Mouse (Mus musculus) midbrain, postnatal 0 days (tissue): Measurements from ENCODE around the gene Abca2. TPM values are rescaled to one million over a fixed set of nuclear protein-coding genes. Genes with fewer than 3 reads are reported as not detected.
"Not testable (repeated sequence)": the region's sequence is repeated elsewhere in the genome, so short reads cannot be mapped to it uniquely, and the experiment has no call there.

Source experiments
- ATAC-seq: fragments of 200-750 bp; cut with Nextera tagmentation; 2 replicates; pipeline ENCODE4 v1.8.0; 2017; ENCODE audit warnings: moderate number of reproducible peaks, mild to moderate bottlenecking, moderate TSS enrichment, moderate library complexity; ENCODE audit not compliant: low FRiP score
- DNase-seq: peaks from one replicate; pipeline ENCODE4 v3.0.0-alpha.2; 2015; ENCODE audit warnings: low spot score
- H3K27ac ChIP-seq: fragments of 300-500 bp; sonication (generic); 2 replicates; pipeline ENCODE4 v1.5.1; 2014; ENCODE audit warnings: low read depth, mild to moderate bottlenecking, low read length, mixed read lengths
- H3K27me3 ChIP-seq: fragments of 300-500 bp; sonication (generic); 2 replicates; pipeline ENCODE4 v1.6.1; 2014; ENCODE audit warnings: low read length, control low read depth, mixed read lengths; ENCODE audit not compliant: insufficient read depth
- H3K36me3 ChIP-seq: fragments of 300-500 bp; sonication (generic); 2 replicates; pipeline ENCODE4 v1.6.1; 2014; ENCODE audit warnings: low read length, control low read depth, mixed read lengths; ENCODE audit not compliant: insufficient read depth
- H3K4me1 ChIP-seq: fragments of 300-500 bp; sonication (generic); 2 replicates; pipeline ENCODE4 v1.6.1; 2014; ENCODE audit warnings: mild to moderate bottlenecking, control low read depth, antibody characterized with exemption, low read length, mixed read lengths; ENCODE audit not compliant: insufficient read depth
- H3K4me2 ChIP-seq: fragments of 300-500 bp; sonication (generic); 2 replicates; pipeline ENCODE4 v1.6.1; 2014; ENCODE audit warnings: low read depth, mild to moderate bottlenecking, low read length, mixed read lengths; ENCODE audit not compliant: poor library complexity, severe bottlenecking
- H3K4me3 ChIP-seq: fragments of 300-500 bp; sonication (generic); 2 replicates; pipeline ENCODE4 v1.5.1; 2014; ENCODE audit warnings: low read depth, mild to moderate bottlenecking, low read length, moderate library complexity
- H3K9ac ChIP-seq: fragments of 300-500 bp; sonication (generic); replicated peaks from 2 replicates; pipeline ENCODE4 v1.6.1; 2014; ENCODE audit warnings: mild to moderate bottlenecking, low read length, moderate library complexity, mixed read lengths; ENCODE audit not compliant: poor library complexity, severe bottlenecking
- H3K9me3 ChIP-seq: fragments of 300-500 bp; sonication (generic); 2 replicates; pipeline ENCODE4 v1.6.1; 2016; ENCODE audit warnings: low read length, control low read depth
- CTCF ChIP-seq: IDR thresholded peaks from 2 replicates; pipeline ENCODE4 v1.5.1; 2016; ENCODE audit warnings: antibody characterized with exemption, mild to moderate bottlenecking
- WGBS: fragments of 180-500 bp; shearing (Covaris S2); extraction: QIAGEN DNeasy Blood & Tissue Kit; methylation state at CpG from one replicate; pipeline ENCODE4 v1.1.7; 2014; 5-methylcytosine and 5-hydroxymethylcytosine counted together
- polyA plus RNA-seq: library from polyadenylated mRNA; unstranded; fragments of >200 nt; fragmentation: Nextera tagmentation; extraction: Ambion mirVana; gene quantifications from 2 replicates; pipeline ENCODE4 v1.2.1, GENCODE M21; 2015
- total RNA-seq: library from RNA; depleted of rRNA; stranded (reverse); fragments of >200 nt; gene quantifications from 2 replicates; pipeline ENCODE4 v1.2.3, GENCODE M21; 2014

The Abca2 gene
- total and polyA plus RNA-seq, 2 experiments from 2014 or later, result 13.5 to 84.3 TPM

- peak overlapping the region; percentile 92 for H3K27ac ChIP-seq
- ATAC-seq (peak; percentile 61), DNase-seq (peak; percentile 89)
- H3K4me2 ChIP-seq, result peak overlapping the region; percentile 63
- peaks cover 5% of the 10 kb centered on the region for H3K36me3 ChIP-seq
- no peaks in the 10 kb centered on the region for H3K9me3 ChIP-seq
- H3K4me1 ChIP-seq, result peaks cover 12% of the 10 kb centered on the region
- TF ChIP-seq CTCF, result peak; percentile 84
- peak overlapping the region; percentile 99 for H3K4me3 ChIP-seq
- H3K27me3 ChIP-seq, result peaks cover 16% of the 10 kb centered on the region
- WGBS, result 0% methylated on average over 13 of the region's 13 CpGs
- H3K9ac ChIP-seq, result peak overlapping the region; percentile 100
Observed at GRCm38 (mm10) chr2:25402377-25402971, 26.0 kb upstream of the Abca2 start.

- Histone ChIP-seq H3K27ac (peak overlapping the region; percentile 92), H3K4me3 (peak overlapping the region; percentile 99), H3K9ac (peak overlapping the region; percentile 100), H3K4me1 (peaks cover 12% of the 10 kb centered on the region), H3K36me3 (peaks cover 11% of the 10 kb centered on the region), H3K9me3 (no peaks in the 10 kb centered on the region), H3K4me2 (peak overlapping the region; percentile 63), H3K27me3 (peaks cover 11% of the 10 kb centered on the region; the same call in 1 of the 2 replicates)
- DNase-seq, result peak; percentile 93
- WGBS, result 1% methylated on average over 44 of the region's 54 CpGs
- peak; percentile 84 for ATAC-seq
- TF ChIP-seq CTCF, result no peak
Observed at GRCm38 (mm10) chr2:25402972-25403601, 25.4 kb upstream of the Abca2 start.

DNA sequence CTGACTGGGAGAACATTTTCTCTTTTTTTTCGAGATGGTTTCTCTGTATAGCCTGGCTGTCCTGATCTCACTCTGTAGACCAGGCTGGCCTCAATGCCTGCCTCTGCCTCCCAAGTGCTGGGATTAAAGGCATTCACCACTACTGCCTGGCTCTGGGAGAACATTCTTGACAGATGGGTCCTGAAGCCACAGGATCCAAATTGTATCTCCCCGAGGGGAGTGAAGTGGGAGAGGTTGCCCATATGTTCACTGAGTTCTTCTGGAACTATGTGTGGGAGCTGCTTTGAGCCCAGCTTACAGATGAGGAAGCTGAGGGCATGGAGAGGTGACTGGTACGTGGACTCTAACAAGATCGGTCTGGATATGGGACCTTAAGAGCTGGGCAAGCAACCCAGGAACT, 24.5 kb upstream of the Abca2 start:
- no peak for ATAC-seq
- no peak for TF ChIP-seq CTCF
- Histone ChIP-seq H3K27me3 (peaks cover 3% of the 10 kb centered on the region; the same call in 1 of the 2 replicates), H3K9me3 (no peaks in the 10 kb centered on the region), H3K4me3 (peak overlapping the region; percentile 99), H3K4me1 (peaks cover 12% of the 10 kb centered on the region), H3K27ac (peak overlapping the region; percentile 92; the same call in 1 of the 2 replicates), H3K9ac (peak overlapping the region; percentile 100), H3K36me3 (peaks cover 16% of the 10 kb centered on the region), H3K4me2 (peak overlapping the region; percentile 63)
- no peak for DNase-seq
- 85% methylated on average over 4 of the region's 4 CpGs for WGBS

DNA sequence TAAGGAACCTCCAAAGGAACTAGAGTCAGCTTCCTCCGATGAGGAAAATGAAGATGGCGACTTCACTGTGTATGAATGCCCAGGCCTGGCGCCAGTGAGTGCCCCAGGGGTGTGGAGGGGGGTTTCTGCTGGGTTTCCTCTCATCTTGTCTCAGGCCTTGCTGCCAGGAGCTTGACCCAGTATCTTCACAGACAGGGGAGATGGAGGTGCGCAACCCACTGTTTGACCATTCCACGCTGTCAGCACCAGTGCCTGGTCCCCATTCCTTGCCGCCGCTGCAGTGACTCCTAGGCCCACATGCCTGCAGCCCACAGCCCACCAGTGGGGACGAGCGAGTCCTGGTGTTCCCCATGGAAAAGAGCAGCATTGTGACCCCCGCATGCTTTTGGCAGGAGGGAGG, 19.6 kb upstream of the Abca2 start:
- Histone ChIP-seq H3K36me3 (peaks cover 30% of the 10 kb centered on the region), H3K4me3 (no peak overlapping the region), H3K9me3 (no peaks in the 10 kb centered on the region), H3K4me2 (no peak overlapping the region), H3K27me3 (no peaks in the 10 kb centered on the region), H3K4me1 (peaks cover 6% of the 10 kb centered on the region), H3K27ac (no peak overlapping the region), H3K9ac (no peak overlapping the region)
- no peak for TF ChIP-seq CTCF
- 90% methylated on average over 10 of the region's 10 CpGs for WGBS
- ATAC-seq (no peak), DNase-seq (no peak)

GRCm38 (mm10) chr2:25413436-25413835, 15.1 kb upstream of the Abca2 start:
- not testable (repeated sequence) for H3K27me3 ChIP-seq, H3K27ac ChIP-seq, H3K4me3 ChIP-seq, H3K9me3 ChIP-seq, DNase-seq, H3K4me2 ChIP-seq, ATAC-seq, H3K4me1 ChIP-seq, H3K9ac ChIP-seq
- TF ChIP-seq CTCF, result peak; percentile 57
- peaks cover 18% of the 10 kb centered on the region for H3K36me3 ChIP-seq

- no peaks in the 10 kb centered on the region for H3K9me3 ChIP-seq
- no peak for DNase-seq
- H3K36me3 ChIP-seq, result no peaks in the 10 kb centered on the region
- no peak overlapping the region for H3K4me2 ChIP-seq
- no peaks in the 10 kb centered on the region for H3K4me1 ChIP-seq
- WGBS, result 19% methylated on average over 3 of the region's 3 CpGs
- TF ChIP-seq CTCF, result no peak
- ATAC-seq, result no peak
- no peak overlapping the region for H3K9ac ChIP-seq
- H3K27ac ChIP-seq, result no peak overlapping the region
- H3K4me3 ChIP-seq, result no peak overlapping the region
- H3K27me3 ChIP-seq, result no peaks in the 10 kb centered on the region
Observed at GRCm38 (mm10) chr2:25417426-25417825, 11.1 kb upstream of the Abca2 start.
